Mouse (Mus musculus) thymus, adult 2 months (tissue): ENCODE measurements around the gene Agbl4. TPM values are rescaled to one million over a fixed set of nuclear protein-coding genes. Genes with fewer than 3 reads are reported as not detected.

Experiments used
- DNase-seq: peaks from one replicate; pipeline ENCODE4 v3.0.0; 2021
- H3K27ac ChIP-seq: fragments of 200-500 bp; 2 replicates; pipeline ENCODE4 v1.5.1; 2012; ENCODE audit warnings: low read length, control low read depth; ENCODE audit not compliant: control insufficient read depth, insufficient read depth
- H3K27me3 ChIP-seq: fragments of 200-500 bp; 2 replicates; pipeline ENCODE4 v1.6.1; 2012; ENCODE audit warnings: mild to moderate bottlenecking, low read length, moderate library complexity, mixed read lengths; ENCODE audit not compliant: control insufficient read depth, insufficient read depth
- H3K36me3 ChIP-seq: fragments of 200-500 bp; 2 replicates; pipeline ENCODE4 v1.6.1; 2012; ENCODE audit warnings: mild to moderate bottlenecking, low read length, moderate library complexity; ENCODE audit not compliant: control insufficient read depth, insufficient read depth
- H3K4me1 ChIP-seq: fragments of 200-500 bp; replicated peaks from 2 replicates; pipeline ENCODE4 v1.6.1; 2012; ENCODE audit warnings: low read length; ENCODE audit not compliant: control insufficient read depth, insufficient read depth
- H3K4me3 ChIP-seq: fragments of 200-500 bp; 2 replicates; pipeline ENCODE4 v1.5.1; 2012; ENCODE audit warnings: mild to moderate bottlenecking, low read length, control low read depth, moderate library complexity; ENCODE audit not compliant: control insufficient read depth, insufficient read depth
- CTCF ChIP-seq: fragments of 200-500 bp; IDR thresholded peaks from 2 replicates; pipeline ENCODE4 v1.5.1; 2012; ENCODE audit warnings: mild to moderate bottlenecking, control low read depth, low read length, moderate library complexity, borderline replicate concordance; ENCODE audit not compliant: control insufficient read depth, poor library complexity, insufficient read depth; ENCODE audit errors: extremely low read depth
- POLR2A ChIP-seq: fragments of 200-500 bp; IDR thresholded peaks from 2 replicates; pipeline ENCODE4 v1.6.1; 2012; ENCODE audit warnings: mild to moderate bottlenecking, low read length, control low read depth, moderate library complexity; ENCODE audit not compliant: control insufficient read depth, poor library complexity, insufficient read depth; ENCODE audit errors: extremely low read depth
- WGBS: fragments of 180-500 bp; shearing (Covaris S2); methylation state at CpG from one replicate; pipeline ENCODE4 v1.1.7; 2018; 5-methylcytosine and 5-hydroxymethylcytosine counted together
- polyA plus RNA-seq: library from polyadenylated mRNA; depleted of rRNA; stranded (reverse); fragments of >200 nt; gene quantifications from 2 replicates; pipeline ENCODE4 v1.2.3, GENCODE M21; 2012

Gene Agbl4
- polyA plus RNA-seq, 1 experiment: 0.07 TPM

- WGBS: 67% methylated on average over 1 of the region's 1 CpGs
- Histone ChIP-seq H3K4me3 (no peak overlapping the region), H3K4me1 (no peaks in the 10 kb centered on the region), H3K27ac (no peak overlapping the region), H3K27me3 (no peaks in the 10 kb centered on the region), H3K36me3 (no peaks in the 10 kb centered on the region)
- no peak for TF ChIP-seq POLR2A
- no peak for TF ChIP-seq CTCF
- no peak for DNase-seq
Observed at GRCm38 (mm10) chr4:111666713-111667112, 1269.3 kb downstream of the Agbl4 start.

GRCm38 (mm10) chr4:111669369-111669768, 1271.9 kb downstream of the Agbl4 start:
- DNase-seq: no peak
- Histone ChIP-seq H3K4me3 (no peak overlapping the region), H3K36me3 (no peaks in the 10 kb centered on the region), H3K4me1 (no peaks in the 10 kb centered on the region), H3K27me3 (no peaks in the 10 kb centered on the region), H3K27ac (no peak overlapping the region)
- 88% methylated on average over 3 of the region's 3 CpGs for WGBS
- TF ChIP-seq CTCF (no peak), POLR2A (no peak)

GRCm38 (mm10) chr4:111670566-111671421, 1273.3 kb downstream of the Agbl4 start:
- no peak for DNase-seq
- H3K27me3 ChIP-seq: no peaks in the 10 kb centered on the region
- no peak for TF ChIP-seq CTCF
- no peak for TF ChIP-seq POLR2A
- H3K36me3 ChIP-seq: no peaks in the 10 kb centered on the region
- no peak overlapping the region for H3K27ac ChIP-seq
- 67% methylated on average over 12 of the region's 12 CpGs for WGBS
- H3K4me3 ChIP-seq: no peak overlapping the region
- no peaks in the 10 kb centered on the region for H3K4me1 ChIP-seq

GRCm38 (mm10) chr4:111671440-111671839, 1274.0 kb downstream of the Agbl4 start:
- TF ChIP-seq CTCF (no peak), POLR2A (no peak)
- no peak for DNase-seq
- 62% methylated on average over 4 of the region's 4 CpGs for WGBS
- H3K36me3 ChIP-seq: no peaks in the 10 kb centered on the region
- H3K27ac ChIP-seq: no peak overlapping the region
- no peak overlapping the region for H3K4me3 ChIP-seq
- no peaks in the 10 kb centered on the region for H3K27me3 ChIP-seq
- no peaks in the 10 kb centered on the region for H3K4me1 ChIP-seq

GRCm38 (mm10) chr4:111673904-111674303, 1276.4 kb downstream of the Agbl4 start:
- no peak for DNase-seq
- no peak for TF ChIP-seq CTCF
- no peak for TF ChIP-seq POLR2A
- H3K4me3 ChIP-seq: no peak overlapping the region

GRCm38 (mm10) chr4:111681926-111682325, 1284.5 kb downstream of the Agbl4 start:
- Histone ChIP-seq H3K27me3 (no peaks in the 10 kb centered on the region), H3K27ac (no peak overlapping the region), H3K4me3 (no peak overlapping the region), H3K4me1 (peaks cover 2% of the 10 kb centered on the region; the same call in 1 of the 2 replicates), H3K36me3 (no peaks in the 10 kb centered on the region)
- no peak for DNase-seq
- WGBS: 97% methylated on average over 5 of the region's 5 CpGs
- TF ChIP-seq CTCF: no peak
- no peak for TF ChIP-seq POLR2A

More at GRCm38 (mm10) chr4:111673904-111674303, 1276.4 kb downstream of the Agbl4 start:
- no peaks in the 10 kb centered on the region for H3K36me3 ChIP-seq
- no peaks in the 10 kb centered on the region for H3K4me1 ChIP-seq
- no peaks in the 10 kb centered on the region for H3K27me3 ChIP-seq
- no peak overlapping the region for H3K27ac ChIP-seq
